Mouse (Mus musculus) forebrain, embryonic 11.5 days (tissue): Measurements from ENCODE around the gene Abhd18. TPM values are rescaled to one million over a fixed set of nuclear protein-coding genes. Genes with fewer than 3 reads are reported as not detected.
"Not testable (repeated sequence)": the region's sequence is repeated elsewhere in the genome, so short reads cannot be mapped to it uniquely, and the experiment has no call there.

ENCODE experiments used
- ATAC-seq: fragments of 200-750 bp; cut with Nextera tagmentation; replicated peaks from 2 replicates; pipeline ENCODE4 v1.8.0; 2017; ENCODE audit warnings: moderate TSS enrichment; ENCODE audit not compliant: low FRiP score
- DNase-seq: peaks from one replicate; pipeline ENCODE4 v3.0.0-alpha.2; 2017; ENCODE audit warnings: low spot score
- H3K27ac ChIP-seq: fragments of 300-500 bp; sonication (generic); 2 replicates; pipeline ENCODE4 v1.5.1; 2014; ENCODE audit warnings: low read depth, low read length
- H3K27me3 ChIP-seq: fragments of 300-500 bp; sonication (generic); 2 replicates; pipeline ENCODE4 v1.6.1; 2014; ENCODE audit warnings: mild to moderate bottlenecking, low read length, mixed read lengths; ENCODE audit not compliant: control insufficient read depth, insufficient read depth
- H3K36me3 ChIP-seq: fragments of 300-500 bp; sonication (generic); 2 replicates; pipeline ENCODE4 v1.6.1; 2014; ENCODE audit warnings: mild to moderate bottlenecking, low read length, moderate library complexity, mixed read lengths; ENCODE audit not compliant: control insufficient read depth, insufficient read depth
- H3K4me1 ChIP-seq: fragments of 300-500 bp; sonication (generic); replicated peaks from 2 replicates; pipeline ENCODE4 v1.6.1; 2014; ENCODE audit warnings: low read length, mixed read lengths; ENCODE audit not compliant: control insufficient read depth, insufficient read depth
- H3K4me2 ChIP-seq: fragments of 300-500 bp; sonication (generic); 2 replicates; pipeline ENCODE4 v1.6.1; 2014; ENCODE audit warnings: low read depth, mild to moderate bottlenecking, low read length, moderate library complexity, mixed read lengths; ENCODE audit not compliant: severe bottlenecking
- H3K4me3 ChIP-seq: fragments of 300-500 bp; sonication (generic); 2 replicates; pipeline ENCODE4 v1.5.1; 2014; ENCODE audit warnings: low read depth, low read length
- H3K9ac ChIP-seq: fragments of 300-500 bp; sonication (generic); 2 replicates; pipeline ENCODE4 v1.6.1; 2014; ENCODE audit warnings: low read length
- H3K9me3 ChIP-seq: fragments of 300-500 bp; sonication (generic); 2 replicates; pipeline ENCODE4 v1.6.1; 2016; ENCODE audit warnings: low read length, mixed read lengths; ENCODE audit not compliant: control insufficient read depth
- WGBS: fragments of 180-500 bp; shearing (Covaris S2); extraction: QIAGEN DNeasy Blood & Tissue Kit; methylation state at CpG from one replicate; pipeline ENCODE4 v1.1.7; 2014; 5-methylcytosine and 5-hydroxymethylcytosine counted together
- polyA plus RNA-seq: library from polyadenylated mRNA; unstranded; fragments of >200 nt; fragmentation: Nextera tagmentation; extraction: Ambion mirVana; gene quantifications from 2 replicates; pipeline ENCODE4 v1.2.1, GENCODE M21; 2014

Abhd18 gene
- 6.1 and 8.4 TPM in 2 replicates for polyA plus RNA-seq

GRCm38 (mm10) chr3:40846957-40847017, at the start of gene Abhd18:
Abhd18 (plus strand) TSS chr3:40846970.
- not testable (repeated sequence) for H3K36me3 ChIP-seq, H3K4me1 ChIP-seq, H3K27me3 ChIP-seq, ATAC-seq, H3K9me3 ChIP-seq, DNase-seq
- Histone ChIP-seq H3K9ac (peak within 1 kb of the TSS; percentile 54), H3K4me3 (peak within 1 kb of the TSS; percentile 38), H3K4me2 (peak within 1 kb of the TSS; percentile 59), H3K27ac (peak within 1 kb of the TSS; percentile 68)
- WGBS = no CpG with 5 or more reads among the region's 4 CpGs

DNA sequence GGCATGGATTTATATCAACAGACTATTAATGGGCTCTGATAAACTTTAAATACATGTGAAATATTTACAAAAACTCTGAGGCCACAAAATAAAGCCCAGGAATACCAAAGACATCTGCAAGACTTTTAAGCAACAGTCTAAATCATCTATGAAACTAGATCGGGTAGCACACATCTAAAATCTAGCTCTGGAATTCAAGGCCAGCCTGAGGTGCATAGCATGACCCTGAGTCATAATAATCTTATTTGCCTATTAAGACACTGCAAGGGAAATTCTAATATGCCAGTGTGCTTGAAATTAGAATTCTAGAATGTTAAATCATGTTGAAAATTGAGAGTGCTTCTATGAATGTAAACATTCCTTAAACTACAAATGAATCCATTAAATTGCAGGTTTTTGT, 48.7 kb upstream of the Abhd18 start:
- no peak overlapping the region for H3K27ac ChIP-seq
- H3K27me3 ChIP-seq = no peaks in the 10 kb centered on the region
- ATAC-seq (no peak), DNase-seq (no peak)
- WGBS = 89% methylated on average over 1 of the region's 1 CpGs
- no peak overlapping the region for H3K4me3 ChIP-seq
- no peaks in the 10 kb centered on the region for H3K36me3 ChIP-seq
- H3K4me1 ChIP-seq = peaks cover 8% of the 10 kb centered on the region
- H3K9ac ChIP-seq = no peak overlapping the region
- no peaks in the 10 kb centered on the region for H3K9me3 ChIP-seq
- H3K4me2 ChIP-seq = no peak overlapping the region

DNA sequence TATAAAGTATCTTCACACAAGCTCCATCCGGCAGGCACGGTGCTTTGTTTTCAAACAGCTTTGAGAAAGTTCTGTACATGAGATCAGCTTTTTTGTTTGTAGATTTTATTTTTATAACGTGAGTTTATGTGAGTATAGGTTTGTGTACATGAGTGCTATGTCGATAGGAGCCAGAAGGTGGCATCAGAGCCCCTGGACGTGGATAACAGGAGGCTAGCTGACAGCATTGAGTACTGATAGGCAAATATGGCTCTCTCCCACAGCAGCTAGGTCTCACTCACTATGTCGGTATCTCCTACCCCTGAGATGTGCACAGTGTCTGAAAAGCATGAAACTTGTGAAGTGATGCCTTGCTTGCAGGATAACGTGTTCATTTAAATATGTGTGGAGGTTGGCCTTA, 48.3 kb upstream of the Abhd18 start:
- H3K4me3 ChIP-seq = no peak overlapping the region
- DNase-seq = peak; percentile 69
- no peaks in the 10 kb centered on the region for H3K27me3 ChIP-seq
- H3K9ac ChIP-seq = no peak overlapping the region; the same call in 1 of the 2 replicates
- no peaks in the 10 kb centered on the region for H3K9me3 ChIP-seq
- WGBS = 34% methylated on average over 7 of the region's 7 CpGs
- H3K36me3 ChIP-seq = no peaks in the 10 kb centered on the region
- no peak overlapping the region for H3K4me2 ChIP-seq
- no peak for ATAC-seq
- H3K4me1 ChIP-seq = peaks cover 8% of the 10 kb centered on the region
- no peak overlapping the region for H3K27ac ChIP-seq

DNA sequence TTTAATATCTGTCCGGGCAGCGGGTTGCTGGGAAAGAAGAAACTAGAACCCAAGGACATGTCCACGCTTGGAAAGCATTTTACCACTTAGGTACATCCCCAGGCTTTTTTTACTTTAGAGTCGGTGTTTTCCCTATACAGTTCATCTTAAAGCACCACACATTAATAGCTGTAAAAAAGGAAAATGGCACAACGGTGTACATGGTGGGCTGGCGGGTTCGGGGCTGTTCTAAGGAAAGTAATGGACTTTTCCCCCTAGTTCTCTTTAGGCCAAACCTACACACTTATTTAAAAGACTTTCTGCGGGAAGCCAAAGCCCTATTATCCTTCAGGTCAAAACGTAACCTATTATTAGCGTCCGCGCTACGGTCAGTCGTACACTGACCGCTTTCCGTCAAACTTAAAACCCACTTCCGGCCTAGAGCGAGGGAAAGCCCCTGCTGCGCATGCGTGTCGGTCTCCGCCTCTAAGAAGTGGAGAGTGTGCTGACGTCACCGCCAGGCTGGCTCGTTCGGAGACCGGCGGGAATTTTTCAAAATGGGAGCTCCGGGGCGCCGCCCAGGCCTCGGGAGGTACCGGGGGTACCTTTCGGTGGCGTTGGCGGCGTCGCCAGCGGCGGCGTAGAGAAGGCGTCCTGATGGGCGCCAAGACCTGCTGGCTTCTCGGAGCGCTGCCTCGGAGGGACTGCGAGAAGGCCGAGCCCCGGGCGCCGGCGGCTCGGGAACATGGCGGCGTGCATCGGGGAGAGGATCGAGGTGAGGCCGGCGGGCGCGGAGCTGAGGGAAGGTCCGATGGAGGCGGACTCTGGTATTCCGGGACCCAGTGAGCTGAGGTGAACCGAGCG, 47.0 kb upstream of the Abhd18 start, which contains the start of gene Plk4:
Gene Plk4, plus strand, starts transcription at position 490 of the 843 bp plus-strand sequence.
- Histone ChIP-seq H3K36me3 (no peaks in the 10 kb centered on the region), H3K4me1 (peaks cover 8% of the 10 kb centered on the region), H3K4me2 (peak within 1 kb of the TSS; percentile 63), H3K27me3 (no peaks in the 10 kb centered on the region), H3K4me3 (peak within 1 kb of the TSS; percentile 91), H3K9ac (peak within 1 kb of the TSS; percentile 90), H3K27ac (peak within 1 kb of the TSS; percentile 62; the same call in 1 of the 2 replicates), H3K9me3 (no peaks in the 10 kb centered on the region)
- DNase-seq (peak; percentile 97), ATAC-seq (peak; percentile 97)
- 2% methylated on average over 66 of the region's 66 CpGs for WGBS

DNA sequence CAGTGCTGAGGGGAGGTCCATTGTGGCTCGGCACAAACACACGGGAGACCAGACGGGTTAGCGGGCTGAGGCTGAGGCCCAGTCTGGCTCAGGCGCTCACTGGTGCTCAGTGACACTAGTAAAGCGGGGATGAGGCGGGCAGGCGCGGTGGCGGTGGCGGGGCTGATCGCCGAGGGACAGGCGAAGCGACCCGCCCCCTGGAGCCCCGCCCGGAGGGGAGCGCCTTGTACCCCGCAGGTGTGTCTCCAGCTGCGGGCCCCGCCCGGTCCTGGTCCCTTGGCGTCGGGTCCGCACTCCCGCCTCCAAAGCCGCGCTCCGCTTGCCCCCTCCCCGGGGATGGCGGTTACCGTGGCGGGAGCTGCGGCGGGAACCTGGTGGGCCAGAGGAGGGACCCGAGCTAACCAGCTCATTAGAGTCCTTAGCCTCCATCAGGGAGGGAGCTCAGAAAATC, 46.4 kb upstream of the Abhd18 start:
- H3K4me2 ChIP-seq = peak overlapping the region; percentile 60
- DNase-seq (peak; percentile 78), ATAC-seq (peak; percentile 74)
- 1% methylated on average over 37 of the region's 37 CpGs for WGBS
- H3K9me3 ChIP-seq = no peaks in the 10 kb centered on the region
- no peaks in the 10 kb centered on the region for H3K27me3 ChIP-seq
- no peaks in the 10 kb centered on the region for H3K36me3 ChIP-seq
- H3K4me1 ChIP-seq = peaks cover 8% of the 10 kb centered on the region
- H3K27ac ChIP-seq = peak overlapping the region; percentile 62; the same call in 1 of the 2 replicates
- peak overlapping the region; percentile 90 for H3K9ac ChIP-seq
- peak overlapping the region; percentile 91 for H3K4me3 ChIP-seq

GRCm38 (mm10) chr3:40806871-40807270, 39.9 kb upstream of the Abhd18 start:
- Histone ChIP-seq H3K27me3 (no peaks in the 10 kb centered on the region), H3K9me3 (no peaks in the 10 kb centered on the region), H3K27ac (no peak overlapping the region), H3K9ac (no peak overlapping the region), H3K4me2 (no peak overlapping the region), H3K4me1 (no peaks in the 10 kb centered on the region), H3K4me3 (no peak overlapping the region), H3K36me3 (peaks cover 9% of the 10 kb centered on the region; the same call in 1 of the 2 replicates)
- 67% methylated on average over 2 of the region's 2 CpGs for WGBS
- ATAC-seq = no peak
- no peak for DNase-seq

DNA sequence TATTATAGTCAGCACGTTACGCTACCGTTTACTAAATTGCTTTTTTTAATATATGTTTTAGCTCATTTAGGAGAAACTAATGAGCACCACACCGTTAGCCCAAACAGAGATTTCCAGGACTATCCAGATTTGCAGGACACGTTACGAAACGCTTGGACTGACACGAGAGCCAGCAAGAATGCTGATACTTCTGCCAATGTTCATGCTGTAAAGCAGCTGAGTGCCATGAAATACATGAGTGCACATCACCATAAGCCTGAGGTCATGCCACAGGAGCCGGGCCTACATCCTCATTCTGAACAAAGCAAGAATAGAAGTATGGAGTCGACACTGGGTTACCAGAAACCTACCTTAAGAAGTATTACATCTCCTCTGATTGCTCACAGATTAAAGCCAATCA, 38.1 kb upstream of the Abhd18 start:
- no peak overlapping the region for H3K4me2 ChIP-seq
- no peaks in the 10 kb centered on the region for H3K4me1 ChIP-seq
- H3K4me3 ChIP-seq = no peak overlapping the region
- peaks cover 13% of the 10 kb centered on the region for H3K36me3 ChIP-seq
- WGBS = 94% methylated on average over 10 of the region's 10 CpGs
- no peak for ATAC-seq
- H3K9me3 ChIP-seq = no peaks in the 10 kb centered on the region
- no peaks in the 10 kb centered on the region for H3K27me3 ChIP-seq
- H3K27ac ChIP-seq = no peak overlapping the region
- H3K9ac ChIP-seq = no peak overlapping the region
- DNase-seq = no peak

DNA sequence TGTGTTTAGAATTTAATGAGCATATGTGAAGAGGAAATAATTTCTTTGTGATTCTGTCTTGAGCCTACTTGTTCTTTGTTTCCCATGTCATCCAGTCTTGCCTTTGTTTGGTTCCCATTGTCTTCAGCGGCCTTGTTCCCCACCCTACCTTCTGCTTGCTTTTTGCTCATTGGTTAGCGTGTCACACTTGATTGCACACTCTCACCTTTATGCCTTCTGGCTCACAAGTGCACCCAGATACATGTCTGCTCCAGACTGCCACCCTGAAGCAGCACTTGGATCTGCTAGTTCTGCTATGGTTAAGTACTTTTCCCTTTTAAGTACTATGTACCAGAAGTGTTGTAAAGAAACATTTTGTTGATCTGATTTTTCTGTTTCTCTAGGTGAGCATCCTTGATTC, 36.9 kb upstream of the Abhd18 start:
- Histone ChIP-seq H3K27ac (no peak overlapping the region), H3K4me3 (no peak overlapping the region), H3K27me3 (no peaks in the 10 kb centered on the region), H3K36me3 (peaks cover 16% of the 10 kb centered on the region), H3K4me2 (no peak overlapping the region), H3K4me1 (no peaks in the 10 kb centered on the region), H3K9ac (no peak overlapping the region), H3K9me3 (no peaks in the 10 kb centered on the region)
- no peak for DNase-seq
- ATAC-seq = no peak
- WGBS = 66% methylated on average over 2 of the region's 2 CpGs

DNA sequence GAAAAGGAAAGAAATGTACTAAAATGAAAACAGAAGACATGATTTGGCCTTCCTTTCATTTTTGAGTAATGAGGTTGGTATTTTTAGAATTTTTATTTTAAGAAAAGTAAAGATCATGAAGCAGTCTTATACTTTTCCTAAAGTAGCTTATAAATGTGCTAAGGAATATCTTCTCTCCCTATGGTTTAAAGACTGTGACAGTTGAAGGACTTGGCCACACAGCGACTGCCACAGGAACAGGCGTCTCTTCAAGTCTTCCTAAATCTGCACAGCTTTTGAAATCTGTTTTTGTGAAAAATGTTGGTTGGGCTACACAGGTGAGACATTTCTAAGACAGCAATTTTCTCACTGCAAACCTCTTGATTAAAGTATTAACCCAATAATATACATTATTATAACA, 33.5 kb upstream of the Abhd18 start:
- DNase-seq (no peak), ATAC-seq (no peak)
- H3K9me3 ChIP-seq = no peaks in the 10 kb centered on the region
- H3K4me2 ChIP-seq = no peak overlapping the region
- no peaks in the 10 kb centered on the region for H3K27me3 ChIP-seq
- H3K27ac ChIP-seq = no peak overlapping the region
- peaks cover 18% of the 10 kb centered on the region for H3K36me3 ChIP-seq
- H3K9ac ChIP-seq = no peak overlapping the region
- no peak overlapping the region for H3K4me3 ChIP-seq
- 94% methylated on average over 2 of the region's 2 CpGs for WGBS
- no peaks in the 10 kb centered on the region for H3K4me1 ChIP-seq
